Mouse (Mus musculus): Measurements from ENCODE around the gene Tgfbr3l. TPM values are rescaled to one million over a fixed set of nuclear protein-coding genes. Genes with fewer than 3 reads are reported as not detected.
"Not testable (repeated sequence)": the region's sequence is repeated elsewhere in the genome, so short reads cannot be mapped to it uniquely, and the experiment has no call there.

Tgfbr3l gene
- polyA plus RNA-seq, 1 experiment from 2014 or later = 4.9 TPM

GRCm38 (mm10) chr8:4255471-4255870, 7.5 kb downstream of the Tgfbr3l start:
- H3K27me3 ChIP-seq (ENCODE audit: control insufficient read depth, insufficient read depth, low read length) = not testable (repeated sequence)
- WGBS = 83% methylated on average over 7 of the region's 7 CpGs

GRCm38 (mm10) chr8:4256911-4257310, 8.9 kb downstream of the Tgfbr3l start:
- Histone ChIP-seq H3K9ac (replicated peaks; ENCODE audit: low read depth, low read length) (no peak overlapping the region), H3K4me3 (ENCODE audit: low read depth, low read length) (no peak overlapping the region), H3K4me1 (ENCODE audit: control insufficient read depth, insufficient read depth, low read length) (peaks cover 24% of the 10 kb centered on the region; the same call in 1 of the 2 replicates), H3K36me3 (ENCODE audit: control insufficient read depth, insufficient read depth, low read length) (peaks cover 38% of the 10 kb centered on the region), H3K9me3 (ENCODE audit: control insufficient read depth, low read depth, low read length) (no peaks in the 10 kb centered on the region), H3K27me3 (ENCODE audit: control insufficient read depth, insufficient read depth, low read length) (no peaks in the 10 kb centered on the region), H3K27ac (ENCODE audit: low read length) (peak overlapping the region; percentile 72; the same call in 1 of the 2 replicates), H3K4me2 (replicated peaks; ENCODE audit: low read depth, low read length) (peak overlapping the region; percentile 76; the same call in 1 of the 2 replicates)
- ATAC-seq (ENCODE audit: insufficient number of reproducible peaks, insufficient read depth, low FRiP score, low read depth) = no peak
- WGBS = 64% methylated on average over 4 of the region's 4 CpGs

More at GRCm38 (mm10) chr8:4255471-4255870, 7.5 kb downstream of the Tgfbr3l start:
- H3K36me3 ChIP-seq (ENCODE audit: control insufficient read depth, insufficient read depth, low read length) = peaks cover 31% of the 10 kb centered on the region
- H3K9me3 ChIP-seq (ENCODE audit: control insufficient read depth, low read depth, low read length); H3K9ac ChIP-seq (replicated peaks; ENCODE audit: low read depth, low read length); ATAC-seq (ENCODE audit: insufficient number of reproducible peaks, insufficient read depth, low FRiP score, low read depth); H3K27ac ChIP-seq (ENCODE audit: low read length); H3K4me2 ChIP-seq (replicated peaks; ENCODE audit: low read depth, low read length); H3K4me3 ChIP-seq (ENCODE audit: low read depth, low read length): not testable (repeated sequence)
- H3K4me1 ChIP-seq (ENCODE audit: control insufficient read depth, insufficient read depth, low read length) = peaks cover 27% of the 10 kb centered on the region; the same call in 1 of the 2 replicates

- no peak for ATAC-seq (ENCODE audit: insufficient number of reproducible peaks, insufficient read depth, low FRiP score, low read depth)
- peaks cover 42% of the 10 kb centered on the region for H3K36me3 ChIP-seq (ENCODE audit: control insufficient read depth, insufficient read depth, low read length)
These were observed 9.3 kb downstream of the Tgfbr3l start for GRCm38 (mm10) chr8:4257350-4257749.

DNA sequence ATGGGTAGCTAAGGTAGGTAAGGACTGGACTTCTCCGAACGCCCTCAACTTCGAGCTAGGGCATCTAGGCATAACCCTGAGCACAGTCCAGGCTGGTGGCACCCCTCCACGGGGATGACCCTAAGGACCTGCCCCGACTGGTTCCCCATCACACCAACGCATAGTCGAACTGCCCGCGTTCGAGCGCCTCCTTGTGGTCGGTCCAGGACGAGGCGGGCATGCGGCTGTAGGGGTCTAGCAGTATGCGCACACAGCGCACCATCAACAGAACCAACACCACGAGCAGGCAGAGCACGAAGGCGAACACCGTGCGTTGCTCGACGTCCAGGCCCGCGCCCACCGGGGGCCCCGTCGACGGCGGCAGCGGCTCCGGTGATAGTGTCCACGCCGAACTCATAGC, 10.2 kb downstream of the Tgfbr3l start:
- no peaks in the 10 kb centered on the region for H3K9me3 ChIP-seq (ENCODE audit: control insufficient read depth, low read depth, low read length)
- peak overlapping the region; percentile 84; the same call in 1 of the 2 replicates for H3K27ac ChIP-seq (ENCODE audit: low read length)
- H3K9ac ChIP-seq (replicated peaks; ENCODE audit: low read depth, low read length) = peak overlapping the region; percentile 73
- H3K4me1 ChIP-seq (ENCODE audit: control insufficient read depth, insufficient read depth, low read length) = peaks cover 20% of the 10 kb centered on the region; the same call in 1 of the 2 replicates
- WGBS = 2% methylated on average over 35 of the region's 35 CpGs
- H3K4me3 ChIP-seq (ENCODE audit: low read depth, low read length) = peak overlapping the region; percentile 76
- H3K27me3 ChIP-seq (ENCODE audit: control insufficient read depth, insufficient read depth, low read length) = no peaks in the 10 kb centered on the region
- peak; percentile 59; the same call in 1 of the 2 replicates for ATAC-seq (ENCODE audit: insufficient number of reproducible peaks, insufficient read depth, low FRiP score, low read depth)
- H3K4me2 ChIP-seq (replicated peaks; ENCODE audit: low read depth, low read length) = peak overlapping the region; percentile 76
- peaks cover 50% of the 10 kb centered on the region for H3K36me3 ChIP-seq (ENCODE audit: control insufficient read depth, insufficient read depth, low read length)

More at GRCm38 (mm10) chr8:4257350-4257749, 9.3 kb downstream of the Tgfbr3l start:
- Histone ChIP-seq H3K9ac (replicated peaks; ENCODE audit: low read depth, low read length) (no peak overlapping the region), H3K27ac (ENCODE audit: low read length) (no peak overlapping the region), H3K9me3 (ENCODE audit: control insufficient read depth, low read depth, low read length) (no peaks in the 10 kb centered on the region), H3K4me1 (ENCODE audit: control insufficient read depth, insufficient read depth, low read length) (peaks cover 22% of the 10 kb centered on the region; the same call in 1 of the 2 replicates), H3K4me2 (replicated peaks; ENCODE audit: low read depth, low read length) (peak overlapping the region; percentile 76), H3K27me3 (ENCODE audit: control insufficient read depth, insufficient read depth, low read length) (no peaks in the 10 kb centered on the region), H3K4me3 (ENCODE audit: low read depth, low read length) (peak overlapping the region; percentile 76; the same call in 1 of the 2 replicates)
- 78% methylated on average over 4 of the region's 4 CpGs for WGBS

DNA sequence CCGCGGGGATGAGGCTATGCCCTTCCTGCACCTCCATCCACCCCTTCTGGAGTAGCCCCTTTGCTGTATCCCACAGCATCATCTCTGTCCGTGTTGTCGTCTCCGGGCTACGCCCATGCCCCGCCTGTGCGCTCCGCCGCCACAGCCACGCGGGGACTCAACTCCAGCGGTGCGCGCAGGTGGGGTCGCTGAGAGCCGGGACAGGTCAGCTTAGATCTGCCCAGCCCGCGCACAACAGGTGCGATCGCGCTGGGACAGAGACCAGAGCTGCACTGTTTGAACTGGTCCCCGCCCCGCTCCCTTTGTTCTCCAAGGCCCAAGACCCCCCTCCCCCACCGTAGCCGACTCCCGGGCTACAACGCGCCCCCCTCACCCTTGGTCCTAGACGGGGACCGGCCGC, 10.7 kb downstream of the Tgfbr3l start:
- peak; percentile 68 for ATAC-seq (ENCODE audit: insufficient number of reproducible peaks, insufficient read depth, low FRiP score, low read depth)
- H3K4me3 ChIP-seq (ENCODE audit: low read depth, low read length) = peak overlapping the region; percentile 76
- WGBS = under 1% methylated on average over 31 of the region's 32 CpGs
- peaks cover 55% of the 10 kb centered on the region for H3K36me3 ChIP-seq (ENCODE audit: control insufficient read depth, insufficient read depth, low read length)
- H3K27ac ChIP-seq (ENCODE audit: low read length) = peak overlapping the region; percentile 84
- H3K4me2 ChIP-seq (replicated peaks; ENCODE audit: low read depth, low read length) = peak overlapping the region; percentile 76
- no peaks in the 10 kb centered on the region for H3K27me3 ChIP-seq (ENCODE audit: control insufficient read depth, insufficient read depth, low read length)
- H3K9ac ChIP-seq (replicated peaks; ENCODE audit: low read depth, low read length) = peak overlapping the region; percentile 73
- no peaks in the 10 kb centered on the region for H3K9me3 ChIP-seq (ENCODE audit: control insufficient read depth, low read depth, low read length)
- H3K4me1 ChIP-seq (ENCODE audit: control insufficient read depth, insufficient read depth, low read length) = peaks cover 18% of the 10 kb centered on the region; the same call in 1 of the 2 replicates

DNA sequence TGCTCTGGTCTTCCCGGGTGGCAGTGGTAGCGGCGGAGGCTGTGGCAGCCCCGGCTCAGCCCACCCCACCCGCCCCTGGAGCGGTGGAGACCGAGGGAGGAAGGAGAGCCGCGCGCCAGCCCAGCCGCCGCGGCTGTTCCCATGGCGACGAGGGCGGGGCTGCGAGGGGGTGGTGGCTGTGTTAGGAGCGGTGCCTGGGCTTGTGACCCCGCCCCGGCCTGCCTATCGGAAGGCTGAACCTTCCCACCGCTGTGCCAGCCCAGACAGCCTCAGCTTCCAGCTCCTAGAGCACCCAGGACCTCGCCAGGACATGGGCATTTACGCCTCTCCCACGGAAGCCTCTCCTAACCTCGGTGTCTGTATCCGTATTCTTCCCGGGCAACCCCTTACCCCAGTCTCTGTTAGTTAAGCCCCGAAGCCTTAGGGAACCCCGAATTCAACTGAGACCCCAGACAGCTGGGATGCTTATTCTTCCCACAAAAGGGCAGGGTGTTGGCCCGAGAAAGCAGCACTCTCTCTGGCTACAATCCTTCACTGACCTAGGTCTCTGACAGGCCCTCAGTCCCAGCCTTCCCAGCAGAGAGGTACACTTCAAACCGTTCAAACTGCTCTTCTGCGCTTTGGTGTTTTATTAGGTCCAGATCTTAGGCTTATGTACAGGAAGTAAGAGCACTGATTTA, 11.3 kb downstream of the Tgfbr3l start, which contains the start of gene Ctxn1:
Gene Ctxn1 (minus strand): TSS at position 150 of the 680 bp plus-strand sequence.
- Histone ChIP-seq H3K27me3 (ENCODE audit: control insufficient read depth, insufficient read depth, low read length) (no peaks in the 10 kb centered on the region), H3K9me3 (ENCODE audit: control insufficient read depth, low read depth, low read length) (no peaks in the 10 kb centered on the region), H3K4me2 (replicated peaks; ENCODE audit: low read depth, low read length) (peak within 1 kb of the TSS; percentile 76), H3K36me3 (ENCODE audit: control insufficient read depth, insufficient read depth, low read length) (peaks cover 60% of the 10 kb centered on the region), H3K4me1 (ENCODE audit: control insufficient read depth, insufficient read depth, low read length) (peaks cover 12% of the 10 kb centered on the region; the same call in 1 of the 2 replicates), H3K9ac (replicated peaks; ENCODE audit: low read depth, low read length) (peak within 1 kb of the TSS; percentile 73), H3K27ac (ENCODE audit: low read length) (peak within 1 kb of the TSS; percentile 84), H3K4me3 (ENCODE audit: low read depth, low read length) (peak within 1 kb of the TSS; percentile 76)
- ATAC-seq (ENCODE audit: insufficient number of reproducible peaks, insufficient read depth, low FRiP score, low read depth) = peak; percentile 92
- 6% methylated on average over 26 of the region's 33 CpGs for WGBS

DNA sequence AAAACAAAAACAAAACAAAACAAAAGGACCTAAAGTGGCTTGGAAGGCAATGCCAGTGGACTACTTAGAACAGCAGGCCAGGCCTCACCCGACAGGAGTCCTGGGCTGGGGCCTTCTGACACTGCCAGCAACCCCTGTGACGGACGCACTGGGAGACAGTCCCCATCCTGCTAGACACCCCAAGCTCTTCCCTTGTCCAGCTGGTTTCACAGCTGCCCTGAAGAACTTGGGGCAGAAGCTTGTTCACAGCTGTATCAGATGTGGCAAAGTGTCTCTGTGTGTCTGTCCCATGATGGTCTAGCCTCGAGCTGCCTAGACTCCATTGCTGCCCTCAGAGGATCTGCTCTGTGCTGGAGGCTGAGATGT, 11.8 kb downstream of the Tgfbr3l start:
- no peak overlapping the region for H3K4me2 ChIP-seq (replicated peaks; ENCODE audit: low read depth, low read length)
- H3K4me3 ChIP-seq (ENCODE audit: low read depth, low read length) = peak overlapping the region; percentile 76
- H3K4me1 ChIP-seq (ENCODE audit: control insufficient read depth, insufficient read depth, low read length) = peaks cover 10% of the 10 kb centered on the region; the same call in 1 of the 2 replicates
- H3K36me3 ChIP-seq (ENCODE audit: control insufficient read depth, insufficient read depth, low read length) = peaks cover 61% of the 10 kb centered on the region
- WGBS = 73% methylated on average over 4 of the region's 4 CpGs
- H3K27me3 ChIP-seq (ENCODE audit: control insufficient read depth, insufficient read depth, low read length) = no peaks in the 10 kb centered on the region
- no peaks in the 10 kb centered on the region for H3K9me3 ChIP-seq (ENCODE audit: control insufficient read depth, low read depth, low read length)
- H3K27ac ChIP-seq (ENCODE audit: low read length) = no peak overlapping the region; the same call in 1 of the 2 replicates
- no peak overlapping the region for H3K9ac ChIP-seq (replicated peaks; ENCODE audit: low read depth, low read length)
- no peak for ATAC-seq (ENCODE audit: insufficient number of reproducible peaks, insufficient read depth, low FRiP score, low read depth)

DNA sequence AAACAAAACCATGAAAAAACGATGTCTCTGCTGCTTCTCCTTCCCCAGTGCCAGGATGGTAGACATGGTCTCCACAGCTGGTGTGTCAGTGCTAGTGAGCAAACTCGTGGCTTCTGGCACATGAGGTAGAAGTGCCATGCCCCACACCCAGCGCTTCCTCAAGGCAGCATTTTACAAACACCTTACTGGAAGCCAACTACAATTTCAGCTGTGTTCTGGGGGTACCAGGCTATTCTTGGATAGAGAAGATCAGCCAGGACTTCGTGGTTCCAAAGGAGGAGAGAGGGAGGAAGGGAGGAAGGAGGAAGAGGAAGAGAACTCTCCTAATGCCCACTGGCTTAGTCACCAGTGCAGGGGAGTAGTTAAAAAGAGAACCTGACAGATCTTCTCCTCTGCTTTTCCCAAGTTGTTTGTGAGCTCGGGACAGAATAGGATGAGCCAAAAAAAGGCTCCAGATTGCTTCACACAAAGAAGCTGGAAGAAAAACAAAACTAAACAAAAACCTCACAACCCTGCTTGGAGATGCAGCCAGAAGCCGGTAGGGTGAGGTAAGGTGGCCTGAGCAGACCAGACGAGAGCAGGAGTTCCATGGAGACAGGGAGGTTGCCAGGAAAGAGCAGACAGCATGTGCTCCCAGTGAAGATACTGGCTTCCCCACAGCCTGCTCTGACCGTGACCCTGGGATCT, 15.2 kb downstream of the Tgfbr3l start:
- WGBS = 82% methylated on average over 8 of the region's 8 CpGs
- H3K4me1 ChIP-seq (ENCODE audit: control insufficient read depth, insufficient read depth, low read length) = peaks cover 5% of the 10 kb centered on the region; the same call in 1 of the 2 replicates
- H3K4me2 ChIP-seq (replicated peaks; ENCODE audit: low read depth, low read length) = no peak overlapping the region
- no peak overlapping the region for H3K27ac ChIP-seq (ENCODE audit: low read length)
- H3K9ac ChIP-seq (replicated peaks; ENCODE audit: low read depth, low read length) = no peak overlapping the region
- H3K36me3 ChIP-seq (ENCODE audit: control insufficient read depth, insufficient read depth, low read length) = peaks cover 76% of the 10 kb centered on the region
- no peak overlapping the region for H3K4me3 ChIP-seq (ENCODE audit: low read depth, low read length)
- no peaks in the 10 kb centered on the region for H3K27me3 ChIP-seq (ENCODE audit: control insufficient read depth, insufficient read depth, low read length)
- no peak for ATAC-seq (ENCODE audit: insufficient number of reproducible peaks, insufficient read depth, low FRiP score, low read depth)
- H3K9me3 ChIP-seq (ENCODE audit: control insufficient read depth, low read depth, low read length) = no peaks in the 10 kb centered on the region
